Mouse (Mus musculus): ENCODE data around the gene Cyp4f13. TPM values are rescaled to one million over a fixed set of nuclear protein-coding genes. Genes with fewer than 3 reads are reported as not detected.

The Cyp4f13 gene
- 10 to 100 TPM; 26.7 to 31.2 TPM for polyA plus RNA-seq (2017; shearing (Covaris generic))

DNA sequence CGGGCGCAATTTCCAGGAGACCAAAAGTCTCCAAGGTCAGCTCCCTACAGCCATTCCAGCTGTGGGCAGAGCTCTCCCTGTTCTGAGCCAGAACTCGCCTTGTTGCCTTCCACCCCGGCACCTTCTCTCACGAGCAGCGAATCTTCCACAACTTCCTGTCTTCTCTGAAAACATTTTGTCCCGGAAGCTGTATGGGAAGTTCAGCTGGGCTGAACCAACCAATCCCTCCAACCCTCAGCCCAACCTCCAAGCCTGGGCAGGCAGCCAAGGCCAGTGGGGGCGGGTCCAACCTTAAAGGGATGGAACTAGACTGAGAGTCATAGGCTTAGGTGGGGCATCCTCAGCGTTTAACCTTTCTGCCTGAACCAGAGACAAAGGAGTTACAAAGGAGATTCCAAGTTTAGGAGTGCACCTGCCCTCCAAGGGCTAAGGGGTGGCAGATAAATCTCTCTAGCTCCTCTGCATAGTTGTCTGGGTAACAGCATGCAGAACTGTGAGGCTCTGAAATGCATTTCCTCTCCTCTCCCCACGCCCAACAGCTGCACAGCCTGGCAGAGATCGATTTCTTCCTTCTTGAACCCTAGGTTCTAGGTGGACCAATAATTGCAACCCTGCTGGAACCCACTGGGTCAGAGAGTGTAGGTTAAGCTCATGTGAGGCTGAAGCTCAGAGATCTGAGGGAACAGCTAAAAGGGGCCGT is at the start of gene Cyp4f13:
Cyp4f13 (minus strand) TSS at position 188 of the 700 bp plus-strand sequence.
- ATAC-seq: peak; percentile 95

DNA sequence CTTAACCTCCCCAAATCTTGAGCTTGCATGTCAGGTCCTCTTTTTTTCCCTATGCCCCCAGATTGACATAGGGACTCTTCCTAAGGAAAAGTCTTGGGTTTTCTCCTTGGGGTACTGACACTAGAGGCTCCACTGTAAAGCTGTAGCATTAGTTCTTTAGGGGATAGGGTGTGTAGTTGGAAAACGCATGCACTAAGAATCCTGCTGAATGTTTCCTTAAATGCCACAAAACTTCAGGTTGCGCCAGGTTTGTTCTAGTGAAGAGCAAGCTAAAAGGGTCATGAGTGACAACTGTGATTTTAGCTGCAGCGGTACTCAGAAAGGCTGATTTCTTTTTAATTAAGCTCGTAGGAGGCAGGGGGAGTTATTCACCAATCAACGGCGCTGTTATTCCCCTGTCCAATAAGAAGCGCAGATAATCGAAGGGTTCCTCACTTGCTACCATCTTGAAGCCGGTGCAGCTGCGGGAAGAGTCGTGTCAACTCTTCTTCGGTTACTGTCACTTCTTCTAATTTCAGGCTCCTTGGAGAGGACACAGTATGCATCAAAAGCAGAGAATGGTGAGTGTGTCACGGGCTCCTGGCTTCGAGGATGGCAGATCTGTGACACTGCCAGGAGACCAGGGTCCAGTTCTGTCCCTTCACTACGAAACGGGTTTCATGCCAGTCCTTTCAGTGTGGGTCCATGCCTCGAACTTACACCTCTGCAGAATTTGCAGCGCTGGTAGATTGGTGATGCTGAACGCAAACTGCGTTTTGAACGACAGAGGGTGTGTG is 45.7 kb upstream of the Cyp4f13 start, which contains the start of gene Zfp952:
Zfp952 (plus strand) TSS at position 431 of the 776 bp plus-strand sequence.
- peak; percentile 95 for ATAC-seq

DNA sequence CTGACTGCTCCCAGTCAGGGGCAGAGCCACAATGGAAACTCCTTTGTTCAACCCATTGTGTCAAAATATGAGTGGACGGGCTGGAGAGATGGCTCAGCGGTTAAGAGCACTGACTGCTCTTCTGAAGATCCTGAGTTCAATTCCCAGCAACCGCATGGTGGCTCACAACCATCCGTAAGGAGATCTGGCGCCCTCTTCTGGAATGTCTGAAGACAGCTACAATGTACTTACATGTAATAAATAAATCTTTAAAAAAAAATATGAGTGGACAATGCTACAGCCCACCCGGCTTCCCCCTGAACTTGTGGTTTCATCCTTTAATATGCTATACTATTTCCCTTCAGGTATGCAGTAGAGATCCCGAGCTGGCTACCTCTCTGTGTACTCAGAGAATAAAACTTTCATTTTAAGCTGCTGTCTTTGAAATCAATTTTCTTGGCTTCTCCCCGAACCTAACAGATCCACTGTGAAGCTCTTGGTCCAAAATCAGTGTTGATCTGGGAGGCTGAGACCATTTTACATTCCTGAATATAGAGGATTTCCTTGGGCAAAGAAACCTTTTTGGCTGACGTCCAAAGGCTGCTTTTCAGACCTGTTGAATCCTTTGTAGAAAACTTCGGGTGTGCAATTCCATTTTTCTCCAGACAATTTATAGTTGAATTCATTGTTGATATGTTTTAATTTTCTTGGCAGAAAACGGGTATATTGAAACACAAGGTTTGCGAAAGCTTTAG is 44.9 kb upstream of the Cyp4f13 start:
- no peak for ATAC-seq

DNA sequence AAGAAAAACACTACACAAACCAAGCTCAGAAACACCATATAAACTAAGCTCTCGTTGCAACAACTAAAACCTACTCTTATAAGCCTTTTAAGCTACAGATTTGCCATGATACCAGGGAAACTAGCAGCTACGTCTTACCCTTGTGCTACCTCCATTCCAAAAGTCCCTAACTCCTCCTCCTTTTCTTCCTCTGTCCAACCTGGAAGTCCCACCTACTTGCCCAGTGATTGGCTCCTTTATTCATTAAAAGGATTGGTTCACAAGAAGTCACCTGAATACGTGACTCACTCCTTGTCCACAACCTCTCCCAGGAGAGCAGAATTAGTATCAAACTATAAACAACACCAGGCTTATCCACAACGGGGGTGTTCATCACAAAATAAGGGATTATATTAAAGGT is 39.1 kb upstream of the Cyp4f13 start:
- no peak for ATAC-seq

DNA sequence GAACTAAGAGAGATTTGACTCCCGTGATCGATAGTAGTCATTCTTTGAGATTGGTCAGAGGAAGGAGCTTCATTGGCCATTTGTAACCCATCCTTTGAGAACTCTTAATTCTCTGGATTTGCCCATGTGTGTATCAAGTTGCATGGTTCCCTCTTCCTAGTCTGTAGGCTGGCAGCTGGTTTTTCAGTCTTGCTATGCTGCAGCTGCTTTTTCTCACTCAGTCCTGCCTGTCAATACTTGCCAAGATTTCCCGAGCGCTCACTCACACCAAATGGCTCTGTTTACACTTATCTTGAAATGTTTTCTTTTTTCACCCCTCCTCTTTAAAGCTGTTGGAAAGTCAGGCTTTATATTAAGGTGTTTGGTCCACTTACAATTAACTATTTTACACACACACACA is 34.2 kb upstream of the Cyp4f13 start:
- ATAC-seq: no peak

DNA sequence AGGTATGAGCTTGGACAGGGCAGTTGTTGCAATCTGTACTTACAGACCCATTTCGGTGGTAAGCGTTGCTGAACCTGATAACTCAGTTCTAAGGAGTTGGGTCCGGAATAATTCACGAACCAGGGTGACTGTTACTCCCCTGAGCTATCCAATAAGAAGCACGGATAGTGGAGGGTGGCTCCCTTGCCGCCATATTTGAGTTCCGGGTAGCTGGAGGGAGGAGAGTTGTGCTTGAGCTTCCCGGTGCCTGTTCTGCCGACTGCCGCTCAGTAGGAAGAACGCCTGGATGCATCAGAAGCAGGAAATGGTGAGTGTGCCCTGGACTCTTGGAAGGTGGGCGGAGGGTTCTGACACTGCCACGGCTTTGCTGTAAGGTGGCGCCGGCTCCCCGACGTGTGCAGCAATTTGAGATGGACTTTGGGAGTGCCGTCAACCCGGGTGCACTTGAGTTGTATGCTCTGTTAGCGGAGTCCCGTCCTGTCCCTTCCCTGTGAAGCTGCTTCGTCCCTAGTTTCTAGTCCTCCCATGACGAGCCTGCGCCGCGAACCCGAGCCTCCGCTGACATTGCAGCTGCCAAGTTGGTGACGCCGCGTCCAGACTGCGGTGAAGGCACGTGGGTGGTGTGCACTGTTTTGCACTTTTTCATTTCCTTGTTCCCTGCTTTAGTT is 18.6 kb upstream of the Cyp4f13 start, which contains the start of gene Zfp472:
Zfp472 (plus strand) TSS at position 192 of the 668 bp plus-strand sequence.
- peak; percentile 93 for ATAC-seq

DNA sequence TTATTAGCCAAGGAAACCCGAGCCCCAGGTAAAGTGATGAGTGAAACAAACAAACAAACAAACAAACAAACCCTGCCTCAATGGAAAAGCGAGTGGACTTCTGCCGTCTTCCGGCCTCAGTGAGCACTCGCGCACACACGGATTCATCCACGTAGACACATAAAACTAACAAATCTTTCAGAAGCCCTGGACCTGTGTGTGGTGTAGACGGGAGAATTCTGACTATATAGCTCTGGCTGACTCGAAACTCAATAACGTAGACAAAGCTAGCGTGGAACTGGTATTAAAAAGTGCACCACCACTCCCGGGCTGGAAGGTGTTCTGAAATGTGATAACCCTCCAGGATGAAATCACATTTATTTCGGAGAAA is 18.0 kb upstream of the Cyp4f13 start:
- peak; percentile 28 for ATAC-seq

DNA sequence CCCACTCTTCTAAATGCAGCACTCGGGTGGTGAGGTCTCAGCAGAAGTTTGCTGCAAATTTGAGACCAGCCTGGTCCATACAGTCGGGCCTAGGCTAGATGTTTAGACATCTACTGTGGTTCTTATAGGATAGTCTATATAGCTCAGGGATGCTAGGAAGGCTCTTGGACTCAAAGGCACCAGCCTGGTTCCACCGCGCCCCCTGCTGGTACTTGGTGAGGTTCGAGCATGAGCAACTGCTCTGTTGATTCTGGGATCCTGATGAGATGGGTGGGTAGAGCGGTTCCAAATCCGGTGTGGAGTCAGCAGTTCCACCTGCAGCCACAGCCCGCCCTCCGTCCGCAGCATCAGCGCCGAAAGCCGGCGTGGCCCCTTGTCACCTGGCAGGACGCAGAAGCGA is 4.2 kb upstream of the Cyp4f13 start:
- ATAC-seq: peak; percentile 20

DNA sequence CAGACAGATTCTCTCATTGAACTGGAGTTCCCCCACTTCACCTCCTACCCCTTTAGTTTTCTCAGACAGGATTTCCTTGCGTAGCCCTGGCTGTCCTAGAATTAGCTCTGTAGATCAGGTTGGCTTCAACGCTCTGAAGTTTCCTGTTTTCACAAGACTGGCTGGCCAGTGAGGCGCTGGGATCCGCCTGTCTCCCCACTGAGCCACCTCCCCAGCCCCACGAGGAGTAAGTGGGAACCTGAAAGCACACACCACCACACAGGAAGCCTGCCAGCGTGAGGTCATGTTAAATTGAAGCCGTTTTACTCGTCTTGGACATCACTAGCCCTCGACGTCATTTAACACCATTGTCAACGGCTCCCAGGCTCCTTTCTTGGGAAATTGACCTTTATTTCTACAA is 3.8 kb upstream of the Cyp4f13 start:
- no peak for ATAC-seq

DNA sequence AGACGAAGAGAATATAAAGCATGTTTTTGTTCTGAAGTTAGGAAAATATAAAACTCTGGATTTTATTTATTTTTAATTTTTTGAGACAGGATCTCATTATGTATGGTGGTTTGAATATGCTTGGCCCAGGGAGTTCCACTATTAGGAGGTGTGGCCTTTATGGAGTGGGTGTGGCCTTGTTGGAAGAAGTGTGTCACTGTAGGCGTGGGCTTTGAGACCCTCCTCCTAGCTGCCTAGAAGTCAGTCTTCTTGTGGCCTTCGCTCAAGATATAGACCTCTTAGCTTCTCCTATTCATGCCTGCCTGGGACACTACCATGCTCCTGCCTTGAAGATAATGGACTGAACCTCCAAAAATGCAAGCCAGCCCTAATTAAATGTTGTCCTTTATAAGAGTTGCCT is 2.9 kb upstream of the Cyp4f13 start:
- ATAC-seq: no peak

DNA sequence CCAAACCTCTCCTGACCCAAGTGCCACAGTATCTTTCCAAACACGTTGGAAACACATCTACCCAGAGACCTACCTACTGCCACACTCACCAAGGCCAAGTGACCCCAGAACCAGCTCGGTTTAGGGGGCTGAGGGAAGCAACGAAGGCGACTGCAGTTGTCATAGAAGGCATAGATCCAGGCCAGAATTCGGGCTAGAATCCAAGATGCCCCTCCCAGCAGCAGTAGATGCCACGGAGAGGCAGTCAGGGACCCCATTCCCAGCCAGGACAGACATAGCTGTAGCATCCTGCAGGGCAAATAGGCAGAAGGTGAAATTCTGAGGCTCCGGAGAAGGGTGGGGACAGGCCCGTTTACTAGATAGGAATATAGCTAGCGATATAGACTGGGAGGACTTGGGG is 486 bp downstream of the Cyp4f13 start:
- no peak for ATAC-seq

DNA sequence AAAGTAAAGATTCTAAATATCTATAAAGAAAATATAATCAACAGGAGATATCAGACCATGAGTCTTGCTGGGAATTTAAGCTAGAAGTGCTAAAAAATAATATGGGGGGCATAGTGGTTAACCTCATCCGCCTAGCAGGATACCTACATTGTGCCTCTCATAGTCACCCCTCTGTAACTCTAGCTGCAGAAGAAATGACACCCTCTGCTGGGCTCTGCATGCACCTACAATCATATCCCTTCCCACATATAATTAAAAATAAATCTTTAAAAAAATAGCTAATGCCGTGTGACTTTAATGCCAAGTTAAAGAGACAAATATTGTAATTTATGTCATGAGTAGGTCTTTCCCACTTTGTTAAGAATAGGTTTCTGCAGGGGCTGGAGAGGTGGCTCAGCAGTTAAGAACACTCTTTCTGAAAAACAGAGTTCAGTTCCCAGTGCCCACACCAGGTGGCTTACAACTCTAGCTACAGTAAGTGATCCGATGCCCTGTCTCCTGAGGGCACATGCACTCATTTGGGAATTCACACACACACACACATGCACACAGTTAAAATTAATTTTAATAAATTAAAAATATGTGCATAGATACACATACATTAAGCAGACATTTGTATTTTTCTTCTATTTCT is 2.7 kb downstream of the Cyp4f13 start:
- no peak for ATAC-seq

DNA sequence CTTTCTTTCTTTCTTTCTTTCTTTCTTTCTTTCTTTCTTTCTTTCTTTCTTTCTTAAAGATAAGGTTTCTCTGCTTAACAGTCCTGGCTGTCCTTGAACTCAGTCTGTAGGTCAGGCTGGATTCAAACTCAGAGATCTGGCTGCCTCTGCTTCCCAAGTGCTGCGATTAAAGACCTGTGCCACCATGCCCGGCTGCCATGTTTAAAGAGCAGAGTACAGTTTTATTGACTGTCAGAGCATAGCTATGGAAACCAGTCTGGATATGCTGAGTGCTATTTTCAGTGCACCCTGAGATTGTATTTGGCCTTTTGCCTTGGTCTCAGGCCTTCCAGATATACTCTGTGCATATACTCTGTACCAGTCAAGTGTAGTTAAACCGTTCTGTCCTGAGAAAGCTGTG is 3.5 kb downstream of the Cyp4f13 start:
- no peak for ATAC-seq

DNA sequence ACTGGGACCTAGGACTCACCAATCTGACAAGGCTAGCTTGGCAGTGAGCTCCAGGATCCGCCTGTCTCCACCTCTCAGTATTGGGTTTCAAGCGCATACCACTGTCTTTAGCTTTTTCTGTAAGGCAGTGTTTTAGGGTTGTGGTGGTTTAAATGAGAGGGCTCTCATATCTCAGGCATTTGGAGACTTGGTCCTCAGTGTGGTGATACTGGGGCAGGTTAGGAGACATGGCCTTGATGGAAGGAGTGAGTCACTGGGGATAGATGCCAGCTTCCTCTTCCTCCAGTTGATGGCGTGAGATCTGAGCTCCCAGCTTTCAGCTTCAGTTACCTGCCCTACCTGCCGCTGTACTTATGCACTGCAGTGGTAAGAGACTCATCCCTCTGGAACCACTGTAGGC is 7.4 kb downstream of the Cyp4f13 start:
- ATAC-seq: no peak

DNA sequence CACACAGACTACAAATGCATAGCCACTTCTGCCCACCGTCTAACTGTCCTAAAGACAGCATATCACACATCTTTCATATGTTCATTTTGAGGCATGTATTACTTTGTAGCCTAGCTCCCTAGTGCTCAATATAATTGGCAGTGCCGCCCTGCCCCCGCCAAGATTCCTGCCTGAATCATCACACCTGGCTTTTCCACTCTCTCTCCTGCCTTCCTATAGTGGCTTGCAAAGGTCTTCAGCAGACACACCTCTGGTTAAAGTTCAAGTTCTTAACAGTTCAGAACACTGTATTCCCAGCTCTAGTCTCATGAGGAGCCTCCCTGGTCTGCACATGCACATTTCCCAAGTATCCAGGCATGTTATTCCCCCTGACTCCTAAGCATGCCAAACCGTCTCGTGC is 19.4 kb downstream of the Cyp4f13 start:
- ATAC-seq: no peak

DNA sequence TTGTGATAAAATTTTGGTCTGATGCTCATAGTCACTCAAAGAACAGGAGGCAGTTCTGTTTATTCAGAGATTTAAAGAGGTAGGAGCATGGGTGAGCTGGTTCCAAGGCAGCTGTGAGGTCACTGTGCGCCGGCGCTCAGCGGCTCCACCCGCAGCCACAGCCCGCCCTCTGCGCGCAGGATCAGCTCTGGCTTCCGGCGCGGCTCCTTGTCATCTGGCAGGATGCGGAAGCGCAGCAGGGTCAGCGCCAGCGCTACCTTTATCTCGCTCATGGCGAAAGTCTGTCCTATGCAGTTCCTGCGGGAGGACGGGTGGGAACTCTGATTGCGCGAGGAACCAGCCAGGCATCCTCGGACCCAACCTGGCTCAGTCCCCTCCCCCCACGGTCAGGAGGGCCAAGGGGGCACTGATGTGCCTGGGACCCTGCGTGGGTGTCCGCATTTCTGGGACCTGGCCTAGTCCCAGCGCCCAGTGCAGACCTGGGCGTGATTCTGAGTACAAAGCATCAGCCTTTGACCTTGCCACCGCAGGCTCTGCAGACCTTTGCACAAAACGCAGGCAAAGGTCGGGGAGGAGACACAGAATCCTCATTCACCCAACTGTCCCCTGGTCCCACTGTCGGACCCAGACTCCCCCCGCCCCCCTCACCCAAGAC is 22.4 kb downstream of the Cyp4f13 start:
- ATAC-seq: peak; percentile 94

DNA sequence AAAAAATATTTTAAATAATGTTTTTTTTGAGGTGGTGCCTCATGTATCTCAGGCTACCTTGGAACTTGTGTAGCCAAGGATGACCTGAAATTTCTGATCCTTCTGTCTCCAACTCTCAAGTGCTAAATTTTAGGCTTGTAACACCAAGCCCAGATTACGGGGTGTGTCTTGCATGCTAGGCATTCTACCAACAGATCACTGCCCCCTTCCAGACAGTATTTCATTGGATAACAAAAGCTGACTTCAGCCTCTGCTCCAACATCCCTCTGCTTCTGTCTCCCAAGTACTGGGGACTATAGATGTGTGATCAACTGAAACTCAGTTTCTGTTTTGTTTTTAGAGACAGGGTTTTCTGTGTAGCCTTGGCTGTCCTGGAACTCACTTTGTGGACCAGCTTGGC is 23.5 kb downstream of the Cyp4f13 start:
- no peak for ATAC-seq

DNA sequence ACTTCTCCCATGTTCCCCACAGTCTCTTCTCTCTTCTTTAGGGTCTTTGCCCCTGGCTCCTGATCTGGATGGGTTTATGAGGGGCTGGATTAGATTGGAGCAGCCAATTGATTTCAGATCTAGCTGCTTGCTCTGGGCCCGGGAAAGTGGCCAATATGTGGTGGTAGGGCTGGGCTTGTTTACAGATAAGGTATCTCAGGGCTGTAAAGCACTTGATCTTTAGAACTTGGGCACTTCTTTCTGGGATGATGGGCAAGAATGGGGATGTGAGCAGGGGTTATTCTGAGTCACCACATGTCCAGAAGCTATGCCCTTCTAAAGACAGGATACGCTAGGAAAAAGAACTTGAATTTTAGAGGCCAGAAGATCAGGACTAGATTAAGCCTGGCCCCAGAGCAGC is 28.1 kb downstream of the Cyp4f13 start:
- ATAC-seq: no peak

DNA sequence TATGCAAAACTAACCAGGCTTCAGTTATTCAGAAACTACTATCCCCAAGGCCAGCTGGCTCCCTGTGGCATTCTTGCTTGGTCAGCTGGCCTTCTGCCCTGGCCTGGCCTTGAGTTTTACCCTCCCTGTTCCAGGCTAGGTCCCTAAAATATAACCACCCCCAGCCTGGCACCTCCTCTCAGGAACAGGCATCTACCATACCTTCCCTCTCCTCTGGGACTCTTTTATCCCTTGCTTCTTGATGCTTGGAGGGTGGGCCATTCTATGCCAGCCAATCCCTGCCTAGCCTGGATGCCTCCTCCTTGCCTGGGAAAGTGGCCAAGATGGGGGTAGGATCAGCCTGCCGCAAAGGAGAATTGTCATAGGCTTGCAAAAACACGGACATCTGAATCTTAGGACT is 30.1 kb downstream of the Cyp4f13 start, which contains the start of gene Cyp4f14:
Cyp4f14 (minus strand) TSS at position 212 of the 400 bp plus-strand sequence.
- ATAC-seq: no peak

DNA sequence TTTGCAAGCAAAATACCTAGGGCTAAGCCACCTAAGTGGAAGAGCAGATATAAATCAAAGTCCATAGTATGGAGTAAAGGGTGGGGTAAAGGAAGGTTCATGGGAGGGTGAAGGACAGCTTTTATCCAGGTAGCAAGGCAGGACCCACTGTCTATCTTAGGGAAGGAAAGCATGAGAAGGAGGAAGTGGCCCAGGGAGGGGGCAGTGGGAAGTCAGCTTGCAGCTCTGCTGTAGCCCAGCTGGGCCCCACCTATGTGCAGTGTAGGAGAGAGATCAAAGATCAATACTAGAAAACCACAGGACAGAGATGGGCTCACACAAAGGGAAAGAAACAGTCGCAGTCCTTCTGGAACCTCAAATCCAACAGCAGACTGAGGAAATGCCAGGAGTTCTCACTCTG is 31.1 kb downstream of the Cyp4f13 start:
- no peak for ATAC-seq

DNA sequence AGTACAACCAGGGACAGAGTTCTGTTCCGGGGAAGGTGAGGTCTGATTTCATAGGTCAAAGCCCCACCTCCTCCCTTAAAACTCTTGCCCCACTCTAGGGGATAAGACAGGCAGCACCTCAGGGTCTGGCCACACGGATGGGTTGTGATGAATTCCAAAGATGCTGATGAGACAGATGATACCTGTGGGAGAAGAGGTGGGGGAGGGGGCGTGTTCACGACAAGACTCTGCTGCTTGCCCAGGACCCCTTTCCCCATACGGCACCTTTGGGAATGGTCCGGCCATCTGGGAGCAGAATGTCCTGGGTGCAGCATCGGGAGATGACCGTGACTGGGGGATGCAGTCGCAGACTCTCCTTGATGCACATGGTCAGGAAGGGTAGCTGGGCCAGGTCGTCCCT is 41.0 kb downstream of the Cyp4f13 start:
- ATAC-seq: no peak

DNA sequence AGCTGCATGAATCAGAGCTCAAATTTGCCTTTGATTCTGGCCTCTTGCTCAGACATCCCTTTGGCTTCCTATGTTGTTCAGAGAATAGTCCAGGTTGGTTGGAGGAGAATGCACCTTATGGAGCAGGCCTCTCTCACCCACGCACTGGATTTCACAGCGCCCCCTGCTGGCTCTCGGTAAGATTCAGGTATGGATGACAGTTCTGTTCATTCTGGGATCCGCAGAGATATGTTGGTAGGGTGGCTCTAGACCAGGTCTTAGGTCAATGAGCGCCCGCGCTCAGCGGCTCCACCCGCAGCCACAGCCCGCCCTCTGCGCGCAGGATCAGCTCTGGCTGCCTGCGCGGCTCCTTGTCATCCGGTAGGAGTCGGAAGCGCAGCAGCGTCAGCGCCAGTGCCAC is 42.0 kb downstream of the Cyp4f13 start:
- no peak for ATAC-seq
